Mouse (Mus musculus): Measurements from ENCODE around the gene Cbfa2t2. TPM values are rescaled to one million over a fixed set of nuclear protein-coding genes. Genes with fewer than 3 reads are reported as not detected.

The Cbfa2t2 gene
- total RNA-seq, 2 experiments from 2014 or later: 40.5 to 52.0 TPM

- intact Hi-C loops (cut with DNase I): no loop called here
- DNase-seq (ENCODE audit: low spot score in 2 of 2): no peak
Measured at GRCm38 (mm10) chr2:154420942-154421731, 15.1 kb upstream of the Cbfa2t2 start.

GRCm38 (mm10) chr2:154422181-154422580 is 14.1 kb upstream of the Cbfa2t2 start:
- DNase-seq (ENCODE audit: low spot score in 2 of 2): no peak
- intact Hi-C loops (cut with DNase I): no loop called here

DNA sequence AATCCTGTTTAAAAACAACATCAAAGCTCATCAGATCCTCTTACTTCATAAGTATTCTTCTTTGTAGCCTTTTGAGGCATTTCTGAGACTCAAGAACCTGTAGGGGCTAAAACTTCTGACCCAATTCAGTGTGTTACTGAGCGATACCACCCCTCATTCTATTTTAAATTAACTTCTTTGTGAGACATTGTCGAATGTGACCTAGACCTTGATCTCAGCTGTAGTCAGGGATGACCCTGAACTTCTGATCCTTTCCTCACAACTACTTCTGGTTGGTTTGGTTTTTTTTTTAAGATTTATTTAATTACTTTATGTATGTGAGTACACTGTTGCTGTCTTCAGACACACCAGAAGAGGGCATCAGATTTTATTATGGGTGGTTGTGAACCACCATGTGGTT is 12.7 kb upstream of the Cbfa2t2 start:
- intact Hi-C loops (cut with DNase I): no loop called here
- no peak for DNase-seq (ENCODE audit: low spot score in 2 of 2)

- no peak for DNase-seq (ENCODE audit: low spot score in 2 of 2)
- intact Hi-C loops (cut with DNase I): no loop called here
Measured at GRCm38 (mm10) chr2:154425522-154425921, 10.8 kb upstream of the Cbfa2t2 start.

DNA sequence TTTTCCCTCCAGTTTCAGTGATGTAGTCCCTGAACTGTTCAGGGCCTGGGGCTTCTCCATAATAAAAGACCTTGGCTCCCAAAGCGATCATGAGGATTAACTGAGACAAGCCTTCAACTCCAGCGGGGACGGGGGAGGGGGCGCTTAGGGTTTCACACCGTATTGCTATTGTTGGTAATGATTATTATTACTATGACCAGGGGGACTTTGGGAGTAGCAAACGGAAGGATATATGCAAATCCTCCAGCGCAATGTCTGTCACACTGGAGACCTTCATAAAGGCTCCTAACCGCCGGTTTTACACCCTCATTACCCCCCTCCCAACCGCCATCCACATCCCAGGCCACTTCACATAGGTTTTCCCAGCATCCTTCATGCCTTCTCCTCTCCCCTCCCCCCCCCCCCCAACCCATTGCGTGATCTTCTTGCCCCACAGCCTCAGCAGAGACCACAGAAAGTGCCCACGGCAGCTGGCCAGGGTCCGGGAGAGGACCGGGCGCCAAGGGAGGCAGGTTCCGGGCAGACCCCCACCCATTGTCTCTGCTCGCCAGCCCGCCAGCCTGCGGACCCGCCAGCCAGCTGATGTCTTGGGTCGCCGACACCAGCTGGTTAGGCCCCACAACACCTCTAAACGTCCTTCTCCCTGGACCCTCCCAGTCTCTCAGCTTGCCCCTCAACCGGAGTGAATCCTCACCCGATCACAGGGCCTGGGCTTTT is 9.9 kb upstream of the Cbfa2t2 start:
- DNase-seq (ENCODE audit: low spot score in 2 of 2): no peak
- intact Hi-C loops (cut with DNase I): no loop called here

DNA sequence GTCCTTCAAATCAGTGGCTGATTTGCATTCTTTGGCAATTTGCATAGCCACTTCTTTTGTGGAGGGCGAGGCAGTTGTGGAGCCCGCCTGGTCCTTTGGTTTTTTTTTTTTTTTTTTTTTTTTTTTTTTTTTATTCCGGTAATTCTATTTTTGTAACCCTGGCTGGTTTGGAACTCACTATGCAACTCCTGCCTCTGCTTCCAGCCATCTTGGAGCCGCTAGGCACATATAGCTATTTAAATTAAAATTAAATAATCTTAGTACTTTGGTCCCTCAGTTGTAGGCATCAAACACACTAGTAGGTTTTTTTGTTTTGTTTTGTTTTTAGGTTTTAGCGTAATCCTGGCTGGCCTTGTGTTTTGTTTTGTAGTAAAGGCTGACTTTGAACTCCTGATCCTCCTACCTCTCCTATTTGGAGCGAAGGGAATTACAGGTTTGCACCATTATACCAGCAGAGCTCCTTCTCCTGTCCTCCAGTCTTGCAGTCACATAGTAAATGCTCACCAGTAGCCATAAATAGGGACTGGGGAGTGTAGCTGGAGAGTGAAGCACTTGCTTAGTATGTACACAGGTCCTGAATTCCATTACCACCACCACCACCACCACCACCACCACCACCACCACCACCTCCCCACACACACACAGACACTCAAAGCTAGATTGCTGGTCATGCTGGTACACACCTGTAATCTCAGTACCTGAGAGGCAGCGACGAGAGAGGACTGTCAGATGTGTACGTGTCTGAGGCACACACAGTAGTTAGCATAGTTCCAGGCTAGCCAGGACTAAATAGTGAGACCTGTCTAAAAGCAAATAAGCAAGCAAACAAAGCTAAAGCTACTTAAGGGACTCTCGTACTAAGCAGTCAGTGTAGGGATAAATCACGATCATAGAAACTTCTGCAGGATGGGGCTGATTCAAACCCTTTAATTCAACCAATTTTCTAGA is 9.1 kb upstream of the Cbfa2t2 start:
- intact Hi-C loops (cut with DNase I): no loop called here
- no peak for DNase-seq (ENCODE audit: low spot score in 2 of 2)

DNA sequence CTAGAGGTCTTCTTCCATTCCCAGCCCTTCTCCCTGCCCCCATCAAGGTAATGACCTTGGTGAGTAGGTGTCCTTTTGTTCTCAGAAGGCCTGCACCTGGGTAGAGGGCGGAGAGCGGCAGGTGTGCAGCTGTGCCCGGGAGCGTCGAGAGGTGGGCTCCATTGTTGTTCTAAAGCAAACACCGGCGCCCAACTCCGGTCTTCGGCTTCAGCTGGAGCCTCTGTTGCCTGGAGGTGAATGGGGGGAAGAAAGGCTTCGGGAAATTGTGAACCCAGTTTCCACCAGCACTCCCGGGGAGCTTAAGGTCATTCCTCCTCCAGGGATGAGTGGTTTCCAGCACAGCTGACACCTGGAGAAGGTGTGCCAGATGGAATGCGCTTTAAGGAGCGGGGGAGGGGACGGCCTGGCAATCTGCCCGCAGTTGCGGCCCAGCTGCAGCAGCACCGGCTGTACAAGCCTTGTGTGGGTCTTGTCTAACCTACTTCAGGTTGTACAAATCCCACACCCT is 8.4 kb upstream of the Cbfa2t2 start:
- no peak for DNase-seq (ENCODE audit: low spot score in 2 of 2)
- intact Hi-C loops (cut with DNase I): no loop called here

DNA sequence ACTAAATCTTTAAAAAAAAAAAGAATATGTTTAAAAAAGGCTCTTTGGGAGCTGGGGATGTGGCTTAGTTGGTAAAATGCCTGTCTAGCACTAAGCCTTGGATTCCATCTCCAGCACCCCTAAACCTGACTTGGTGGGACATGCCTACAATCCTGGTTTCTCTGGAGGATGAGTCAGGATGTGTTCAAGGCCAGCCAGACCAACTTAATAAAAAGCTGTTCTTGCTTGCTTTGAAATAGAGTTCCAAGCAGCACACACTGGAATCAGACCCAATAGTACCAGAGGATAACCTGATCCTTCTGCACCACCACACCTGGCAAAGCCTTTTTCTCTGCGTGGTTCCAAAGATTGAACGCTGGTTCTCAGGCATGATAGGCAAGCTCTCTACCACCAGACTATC is 5.7 kb upstream of the Cbfa2t2 start:
- DNase-seq (ENCODE audit: low spot score in 2 of 2): no peak
- intact Hi-C loops (cut with DNase I): no loop called here

DNA sequence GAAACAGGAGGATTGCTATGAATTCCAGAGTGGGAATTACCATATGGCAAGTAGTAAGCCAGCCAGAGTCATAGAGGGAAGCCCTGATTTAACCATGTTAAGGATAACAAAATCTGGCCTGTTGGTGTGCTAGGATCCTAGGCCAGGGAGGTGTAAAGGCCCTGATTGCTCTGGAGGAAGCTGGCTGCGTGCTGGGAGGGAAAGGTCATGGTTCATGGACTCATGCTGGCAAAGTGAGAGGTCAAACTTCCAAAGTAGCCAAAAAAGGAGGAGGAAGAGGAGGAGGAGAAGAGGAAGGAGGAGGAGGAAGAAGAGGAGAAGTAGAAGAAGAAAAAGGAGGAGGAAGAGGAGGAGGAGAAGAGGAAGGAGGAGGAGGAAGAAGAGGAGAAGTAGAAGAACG is 3.6 kb upstream of the Cbfa2t2 start:
- intact Hi-C loops (cut with DNase I): no loop called here
- DNase-seq (ENCODE audit: low spot score in 2 of 2): no peak

GRCm38 (mm10) chr2:154433391-154433790 is 2.9 kb upstream of the Cbfa2t2 start:
- no peak for DNase-seq (ENCODE audit: low spot score in 2 of 2)
- intact Hi-C loops (cut with DNase I): no loop called here

- DNase-seq (ENCODE audit: low spot score in 2 of 2): no peak
- intact Hi-C loops (cut with DNase I): no loop called here
Measured at GRCm38 (mm10) chr2:154434690-154435089, 1.6 kb upstream of the Cbfa2t2 start.

DNA sequence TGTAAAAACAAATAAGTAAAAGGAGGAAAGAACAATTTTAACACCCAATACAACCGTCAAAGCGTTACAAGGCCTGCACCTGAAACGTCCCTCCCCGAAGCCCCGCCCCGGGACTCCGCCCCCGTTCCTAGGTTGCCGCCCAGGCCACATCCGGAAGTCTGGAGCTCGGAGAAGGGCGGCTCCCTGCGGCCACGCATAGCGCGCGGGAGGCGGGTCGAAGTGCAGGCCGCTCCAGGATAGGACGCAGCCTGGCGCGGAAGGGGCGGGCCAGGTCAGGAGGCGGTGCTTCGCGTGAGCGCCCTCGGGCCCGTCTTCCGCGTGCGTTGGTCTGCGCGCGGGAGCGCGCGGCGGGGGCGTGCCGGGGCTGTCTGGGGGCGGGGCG is 214 bp upstream of the Cbfa2t2 start:
- peak; percentile 98 for DNase-seq (ENCODE audit: low spot score in 2 of 2)
- intact Hi-C loops (cut with DNase I): no loop called here

DNA sequence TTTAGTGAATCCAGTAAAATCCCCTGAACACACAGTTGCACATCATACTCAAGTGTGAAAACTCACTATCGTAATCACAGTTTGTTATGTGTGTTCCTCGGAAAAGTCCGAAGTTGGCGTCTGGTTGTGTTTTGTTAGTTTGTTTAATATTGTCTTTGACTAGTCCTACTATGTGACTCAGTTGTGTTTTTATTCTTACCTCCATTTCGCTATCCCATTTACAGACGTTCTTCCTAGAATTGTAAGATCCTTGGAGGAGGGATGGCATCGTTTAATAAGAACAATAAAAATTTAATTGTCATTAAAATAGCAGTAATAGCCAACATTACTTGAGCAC is 878 bp downstream of the Cbfa2t2 start:
- intact Hi-C loops (cut with DNase I): no loop called here
- DNase-seq (ENCODE audit: low spot score in 2 of 2): no peak

- no peak for DNase-seq (ENCODE audit: low spot score in 2 of 2)
- intact Hi-C loops (cut with DNase I): no loop called here
Measured at GRCm38 (mm10) chr2:154440453-154440852, 4.2 kb downstream of the Cbfa2t2 start.

DNA sequence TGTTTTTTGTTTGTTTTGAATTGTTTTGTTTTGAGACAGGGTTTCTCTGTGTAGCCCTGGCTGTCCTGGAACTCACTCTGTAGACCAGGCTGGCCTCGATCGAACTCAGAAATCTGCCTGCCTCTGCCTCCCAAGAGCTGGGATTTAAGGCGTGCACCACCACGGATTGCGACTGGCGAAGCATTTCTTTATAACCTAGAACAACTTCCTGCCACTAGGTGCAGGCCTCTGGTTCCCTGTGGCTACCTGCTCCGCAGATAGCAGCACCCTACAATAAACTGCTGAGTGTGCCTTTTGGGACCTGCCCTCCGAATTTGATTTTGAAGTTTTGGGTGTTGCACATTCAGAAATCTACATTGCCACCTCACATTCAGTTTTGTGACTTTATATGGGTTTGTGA is 11.5 kb downstream of the Cbfa2t2 start:
- intact Hi-C loops (cut with DNase I): no loop called here
- no peak for DNase-seq (ENCODE audit: low spot score in 2 of 2)

- intact Hi-C loops (cut with DNase I): no loop called here
Measured at GRCm38 (mm10) chr2:154448633-154449032, 12.4 kb downstream of the Cbfa2t2 start.

GRCm38 (mm10) chr2:154452951-154453350 is 16.7 kb downstream of the Cbfa2t2 start:
- no peak for DNase-seq (ENCODE audit: low spot score in 2 of 2)

More at GRCm38 (mm10) chr2:154448633-154449032, 12.4 kb downstream of the Cbfa2t2 start:
- DNase-seq (ENCODE audit: low spot score in 2 of 2): no peak

GRCm38 (mm10) chr2:154454099-154454498 is 17.8 kb downstream of the Cbfa2t2 start:
- no peak for DNase-seq (ENCODE audit: low spot score in 2 of 2)
- intact Hi-C loops (cut with DNase I): no loop called here

More at GRCm38 (mm10) chr2:154452951-154453350, 16.7 kb downstream of the Cbfa2t2 start:
- intact Hi-C loops (cut with DNase I): no loop called here

DNA sequence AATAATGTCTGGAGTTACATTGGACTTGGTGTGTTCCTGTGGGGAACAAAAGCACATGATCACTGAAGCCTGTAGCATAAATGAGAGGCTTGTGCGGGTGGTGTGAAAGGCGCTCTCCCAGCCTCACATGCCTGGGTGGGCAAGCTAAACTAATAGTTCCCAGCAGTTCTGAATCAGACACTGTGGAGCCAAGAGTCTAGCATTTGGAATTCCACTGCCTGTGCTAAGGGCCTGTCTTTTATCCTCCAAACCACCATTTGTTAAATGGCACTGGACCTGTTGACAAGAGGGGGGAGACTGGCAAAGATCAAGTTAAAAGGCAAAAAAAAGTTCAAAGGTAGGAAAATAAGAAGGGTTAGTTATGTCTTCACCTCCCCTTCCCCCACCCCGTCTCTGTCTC is 18.3 kb downstream of the Cbfa2t2 start:
- peak in 1 of 2 experiments; percentile 19 for DNase-seq (ENCODE audit: low spot score in 2 of 2)
- intact Hi-C loops (cut with DNase I): no loop called here

GRCm38 (mm10) chr2:154455776-154456175 is 19.5 kb downstream of the Cbfa2t2 start:
- intact Hi-C loops (cut with DNase I): no loop called here
- peak; percentile 34 to 54 for DNase-seq (ENCODE audit: low spot score in 2 of 2)
